Comparison of ENCODE assay signal across 8 mouse cellular contexts in genomic region chr5:107167872-107168300, GRCm38 (mm10).
A peak's percentile ranks its signal among the peaks of the same experiment; 100 is the strongest.
DNase-seq lines count a peak whose midpoint lies in the region; ATAC-seq lines count a peak whose summit lies in the region.

No protein-coding gene starts in this region.

- H3K4me2 ChIP-seq in hindbrain, embryonic 13.5 days, result peak overlapping the region; percentile 20
- peak overlapping the region; percentile 40 for H3K4me2 ChIP-seq in lung, embryonic 15.5 days

- peak; percentile 82 to 94 for DNase-seq in adrenal gland, adult (ENCODE audit: inconsistent age in 2 of 2, low spot score in 1 of 2)
- DNase-seq in cerebellum, postnatal 14 days, result peak; percentile 73 to 75
- peak; percentile 88 for DNase-seq in gastrocnemius, adult 18-20 months (ENCODE audit: low spot score)
- DNase-seq in layer of hippocampus, adult 9-11 months, result peak; percentile 83
- DNase-seq in right cerebral cortex, postnatal 4 days, result peak; percentile 48

- H3K4me1 ChIP-seq in hindbrain, embryonic 13.5 days (replicated peaks), result peaks cover 17% of the 10 kb centered on the region
- H3K4me1 ChIP-seq in lung, embryonic 15.5 days, result peaks cover 52% of the 10 kb centered on the region

- H3K27ac ChIP-seq in hindbrain, embryonic 13.5 days, result no peak overlapping the region
- peak overlapping the region; percentile 85 for H3K27ac ChIP-seq in lung, embryonic 15.5 days

- H3K9ac ChIP-seq in hindbrain, embryonic 13.5 days, result no peak overlapping the region
- no peak overlapping the region for H3K9ac ChIP-seq in lung, embryonic 15.5 days

- no peaks in the 10 kb centered on the region for H3K36me3 ChIP-seq in hindbrain, embryonic 13.5 days
- no peaks in the 10 kb centered on the region for H3K36me3 ChIP-seq in lung, embryonic 15.5 days

- no peaks in the 10 kb centered on the region for H3K27me3 ChIP-seq in hindbrain, embryonic 13.5 days
- no peaks in the 10 kb centered on the region for H3K27me3 ChIP-seq in lung, embryonic 15.5 days

- no peaks in the 10 kb centered on the region for H3K9me3 ChIP-seq in hindbrain, embryonic 13.5 days
- H3K9me3 ChIP-seq in lung, embryonic 15.5 days, result no peaks in the 10 kb centered on the region

- WGBS in hindbrain, embryonic 13.5 days, result 31% methylated on average over 8 of the region's 8 CpGs
- WGBS in lung, embryonic 15.5 days, result 20% methylated on average over 8 of the region's 8 CpGs

- no peak overlapping the region for H3K4me3 ChIP-seq in hindbrain, embryonic 13.5 days
- no peak overlapping the region for H3K4me3 ChIP-seq in lung, embryonic 15.5 days

- ATAC-seq in hindbrain, embryonic 13.5 days (ENCODE audit: low FRiP score), result no peak
- peak; percentile 85 for ATAC-seq in lung, embryonic 15.5 days (ENCODE audit: borderline replicate concordance, extremely low read depth, low FRiP score, low TSS enrichment)
- ATAC-seq in megakaryocyte progenitor cell, adult 5-6 weeks (replicated peaks; ENCODE audit: poor library complexity), result no peak
